Mouse (Mus musculus): ENCODE results near the gene Smoc2. TPM values are rescaled to one million over a fixed set of nuclear protein-coding genes. Genes with fewer than 3 reads are reported as not detected.

Smoc2 gene
- polyA plus RNA-seq, 1 experiment from 2014 or later = 6.3 TPM

GRCm38 (mm10) chr17:14295146-14295545 is 15.8 kb downstream of the Smoc2 start:
- ATAC-seq (ENCODE audit: low read depth) = no peak
- H3K4me3 ChIP-seq (ENCODE audit: low read depth, low read length) = no peak overlapping the region
- H3K9me3 ChIP-seq (ENCODE audit: control insufficient read depth, low read length) = no peaks in the 10 kb centered on the region
- H3K9ac ChIP-seq (replicated peaks; ENCODE audit: low read depth, low read length) = no peak overlapping the region
- WGBS = 90% methylated on average over 3 of the region's 3 CpGs
- no peaks in the 10 kb centered on the region for H3K36me3 ChIP-seq (ENCODE audit: control insufficient read depth, insufficient read depth, low read length)
- H3K27me3 ChIP-seq (ENCODE audit: control insufficient read depth, insufficient read depth, low read length) = no peaks in the 10 kb centered on the region
- H3K27ac ChIP-seq (ENCODE audit: low read depth, low read length) = no peak overlapping the region
- H3K4me2 ChIP-seq (ENCODE audit: low read depth, low read length) = no peak overlapping the region
- H3K4me1 ChIP-seq (ENCODE audit: control insufficient read depth, insufficient read depth, low read length) = no peaks in the 10 kb centered on the region

DNA sequence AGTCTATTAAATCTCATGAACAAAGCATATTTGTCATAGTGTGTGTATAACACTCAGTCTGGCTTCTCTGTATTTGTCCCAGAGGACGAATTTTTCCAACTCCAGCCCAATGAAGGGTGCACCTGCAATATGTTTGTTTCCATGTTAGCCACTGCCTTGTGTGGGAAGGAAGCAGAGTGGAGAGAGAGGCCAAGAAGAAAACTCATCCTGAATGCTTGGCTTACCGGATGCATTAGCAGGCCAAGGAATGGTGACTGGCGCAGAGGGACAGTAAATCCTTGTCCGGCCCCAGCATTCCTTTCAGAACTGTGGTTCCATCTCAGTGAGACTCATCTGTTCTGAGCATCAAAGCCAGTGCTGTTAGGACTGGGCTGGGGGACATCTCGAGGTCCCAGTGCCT is 21.1 kb downstream of the Smoc2 start:
- Histone ChIP-seq H3K36me3 (ENCODE audit: control insufficient read depth, insufficient read depth, low read length) (no peaks in the 10 kb centered on the region), H3K4me3 (ENCODE audit: low read depth, low read length) (no peak overlapping the region), H3K9ac (replicated peaks; ENCODE audit: low read depth, low read length) (no peak overlapping the region), H3K9me3 (ENCODE audit: control insufficient read depth, low read length) (no peaks in the 10 kb centered on the region), H3K4me1 (ENCODE audit: control insufficient read depth, insufficient read depth, low read length) (no peaks in the 10 kb centered on the region), H3K27me3 (ENCODE audit: control insufficient read depth, insufficient read depth, low read length) (no peaks in the 10 kb centered on the region), H3K4me2 (ENCODE audit: low read depth, low read length) (no peak overlapping the region), H3K27ac (ENCODE audit: low read depth, low read length) (no peak overlapping the region)
- no peak for ATAC-seq (ENCODE audit: low read depth)
- WGBS = 86% methylated on average over 5 of the region's 5 CpGs

DNA sequence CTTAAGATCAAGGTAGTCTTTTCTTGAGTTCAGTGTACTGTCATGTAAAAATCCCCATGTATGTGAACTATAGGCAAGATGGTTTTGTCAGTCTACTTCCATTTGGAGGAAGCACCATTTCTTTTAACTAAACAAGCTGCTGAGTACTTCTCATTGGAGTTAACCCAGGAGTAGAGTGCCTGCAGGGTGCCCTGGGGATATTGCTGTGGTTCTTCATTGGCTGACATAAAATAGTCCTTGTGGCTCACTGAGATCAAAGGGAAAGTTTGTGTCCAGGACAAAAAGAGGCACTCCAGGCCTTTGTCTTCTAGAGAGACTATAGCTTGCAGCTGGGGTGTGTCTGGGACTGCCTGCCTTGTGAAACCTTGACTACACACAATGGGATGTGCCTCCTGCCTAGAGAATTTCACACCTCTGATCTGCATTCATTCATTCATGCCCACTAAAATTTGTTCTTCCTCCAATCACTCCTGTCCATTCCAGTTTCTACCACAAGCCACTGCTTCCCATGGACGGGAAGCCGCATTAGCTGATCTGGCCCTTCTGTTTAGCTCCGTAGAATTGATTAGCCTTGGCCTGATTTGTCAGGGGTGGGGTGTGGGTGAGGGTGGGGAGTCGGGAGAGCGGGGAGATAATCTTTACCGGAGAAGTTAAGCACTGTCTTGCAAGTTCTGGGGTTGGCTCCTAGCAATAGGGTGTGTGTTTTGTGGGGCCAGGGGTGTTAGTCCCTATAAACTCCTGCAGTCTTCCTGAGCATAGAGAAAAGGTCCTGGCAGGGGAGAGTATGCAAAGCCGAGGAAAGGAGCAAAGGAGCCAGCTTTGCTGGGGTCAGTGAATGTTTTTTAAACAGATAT is 22.4 kb downstream of the Smoc2 start:
- ATAC-seq (ENCODE audit: low read depth) = peak; percentile 41
- WGBS = 9% methylated on average over 7 of the region's 7 CpGs
- Histone ChIP-seq H3K4me3 (ENCODE audit: low read depth, low read length) (no peak overlapping the region), H3K36me3 (ENCODE audit: control insufficient read depth, insufficient read depth, low read length) (no peaks in the 10 kb centered on the region), H3K27ac (ENCODE audit: low read depth, low read length) (no peak overlapping the region), H3K4me2 (ENCODE audit: low read depth, low read length) (no peak overlapping the region), H3K4me1 (ENCODE audit: control insufficient read depth, insufficient read depth, low read length) (no peaks in the 10 kb centered on the region), H3K9ac (replicated peaks; ENCODE audit: low read depth, low read length) (no peak overlapping the region), H3K9me3 (ENCODE audit: control insufficient read depth, low read length) (no peaks in the 10 kb centered on the region), H3K27me3 (ENCODE audit: control insufficient read depth, insufficient read depth, low read length) (no peaks in the 10 kb centered on the region)

GRCm38 (mm10) chr17:14302356-14302755 is 23.1 kb downstream of the Smoc2 start:
- Histone ChIP-seq H3K27me3 (ENCODE audit: control insufficient read depth, insufficient read depth, low read length) (no peaks in the 10 kb centered on the region), H3K9me3 (ENCODE audit: control insufficient read depth, low read length) (no peaks in the 10 kb centered on the region), H3K4me3 (ENCODE audit: low read depth, low read length) (no peak overlapping the region), H3K4me1 (ENCODE audit: control insufficient read depth, insufficient read depth, low read length) (no peaks in the 10 kb centered on the region), H3K9ac (replicated peaks; ENCODE audit: low read depth, low read length) (no peak overlapping the region), H3K36me3 (ENCODE audit: control insufficient read depth, insufficient read depth, low read length) (no peaks in the 10 kb centered on the region), H3K4me2 (ENCODE audit: low read depth, low read length) (no peak overlapping the region), H3K27ac (ENCODE audit: low read depth, low read length) (no peak overlapping the region)
- WGBS = 15% methylated on average over 6 of the region's 6 CpGs
- ATAC-seq (ENCODE audit: low read depth) = peak; percentile 83

DNA sequence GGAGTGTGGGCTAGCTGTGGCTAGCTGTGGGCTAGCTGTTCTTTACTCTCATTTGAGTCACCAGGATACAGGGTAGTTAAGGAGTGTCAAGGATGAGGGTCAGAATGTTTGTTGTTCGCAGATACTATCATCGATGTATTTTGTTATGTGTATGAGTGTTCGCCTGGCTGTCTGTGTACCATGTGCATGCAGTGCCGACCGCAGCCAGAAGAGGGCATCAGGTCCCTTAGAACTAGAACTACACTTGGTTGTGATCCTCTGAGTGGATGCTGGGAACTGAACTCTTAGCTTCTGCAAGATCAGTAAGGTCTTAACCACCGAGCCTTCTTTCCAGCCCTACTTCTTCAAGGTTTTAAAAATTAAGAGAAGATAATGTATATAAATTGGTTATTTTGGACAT is 24.4 kb downstream of the Smoc2 start:
- H3K9ac ChIP-seq (replicated peaks; ENCODE audit: low read depth, low read length) = no peak overlapping the region
- H3K9me3 ChIP-seq (ENCODE audit: control insufficient read depth, low read length) = no peaks in the 10 kb centered on the region
- H3K27me3 ChIP-seq (ENCODE audit: control insufficient read depth, insufficient read depth, low read length) = no peaks in the 10 kb centered on the region
- WGBS = 98% methylated on average over 6 of the region's 6 CpGs
- H3K36me3 ChIP-seq (ENCODE audit: control insufficient read depth, insufficient read depth, low read length) = no peaks in the 10 kb centered on the region
- ATAC-seq (ENCODE audit: low read depth) = no peak
- no peak overlapping the region for H3K4me2 ChIP-seq (ENCODE audit: low read depth, low read length)
- H3K4me1 ChIP-seq (ENCODE audit: control insufficient read depth, insufficient read depth, low read length) = no peaks in the 10 kb centered on the region
- H3K4me3 ChIP-seq (ENCODE audit: low read depth, low read length) = no peak overlapping the region
- no peak overlapping the region for H3K27ac ChIP-seq (ENCODE audit: low read depth, low read length)

GRCm38 (mm10) chr17:14309884-14310283 is 30.6 kb downstream of the Smoc2 start:
- no peak overlapping the region for H3K4me3 ChIP-seq (ENCODE audit: low read depth, low read length)
- H3K27me3 ChIP-seq (ENCODE audit: control insufficient read depth, insufficient read depth, low read length) = no peaks in the 10 kb centered on the region
- H3K27ac ChIP-seq (ENCODE audit: low read depth, low read length) = no peak overlapping the region
- H3K9me3 ChIP-seq (ENCODE audit: control insufficient read depth, low read length) = no peaks in the 10 kb centered on the region
- no peak overlapping the region for H3K4me2 ChIP-seq (ENCODE audit: low read depth, low read length)
- no peaks in the 10 kb centered on the region for H3K4me1 ChIP-seq (ENCODE audit: control insufficient read depth, insufficient read depth, low read length)
- WGBS = 89% methylated on average over 3 of the region's 3 CpGs
- H3K9ac ChIP-seq (replicated peaks; ENCODE audit: low read depth, low read length) = no peak overlapping the region
- no peak for ATAC-seq (ENCODE audit: low read depth)
- no peaks in the 10 kb centered on the region for H3K36me3 ChIP-seq (ENCODE audit: control insufficient read depth, insufficient read depth, low read length)

GRCm38 (mm10) chr17:14312440-14312839 is 33.1 kb downstream of the Smoc2 start:
- H3K4me2 ChIP-seq (ENCODE audit: low read depth, low read length) = no peak overlapping the region
- 90% methylated on average over 6 of the region's 6 CpGs for WGBS
- H3K9me3 ChIP-seq (ENCODE audit: control insufficient read depth, low read length) = no peaks in the 10 kb centered on the region

GRCm38 (mm10) chr17:14314308-14314707 is 35.0 kb downstream of the Smoc2 start:
- no peak overlapping the region for H3K9ac ChIP-seq (replicated peaks; ENCODE audit: low read depth, low read length)
- 97% methylated on average over 1 of the region's 1 CpGs for WGBS
- no peak for ATAC-seq (ENCODE audit: low read depth)
- H3K36me3 ChIP-seq (ENCODE audit: control insufficient read depth, insufficient read depth, low read length) = no peaks in the 10 kb centered on the region
- H3K4me2 ChIP-seq (ENCODE audit: low read depth, low read length) = no peak overlapping the region
- H3K27ac ChIP-seq (ENCODE audit: low read depth, low read length) = no peak overlapping the region
- no peaks in the 10 kb centered on the region for H3K4me1 ChIP-seq (ENCODE audit: control insufficient read depth, insufficient read depth, low read length)
- no peak overlapping the region for H3K4me3 ChIP-seq (ENCODE audit: low read depth, low read length)
- H3K27me3 ChIP-seq (ENCODE audit: control insufficient read depth, insufficient read depth, low read length) = no peaks in the 10 kb centered on the region
- H3K9me3 ChIP-seq (ENCODE audit: control insufficient read depth, low read length) = no peaks in the 10 kb centered on the region

More at GRCm38 (mm10) chr17:14312440-14312839, 33.1 kb downstream of the Smoc2 start:
- Histone ChIP-seq H3K4me3 (ENCODE audit: low read depth, low read length) (no peak overlapping the region), H3K9ac (replicated peaks; ENCODE audit: low read depth, low read length) (no peak overlapping the region), H3K4me1 (ENCODE audit: control insufficient read depth, insufficient read depth, low read length) (no peaks in the 10 kb centered on the region), H3K36me3 (ENCODE audit: control insufficient read depth, insufficient read depth, low read length) (no peaks in the 10 kb centered on the region), H3K27me3 (ENCODE audit: control insufficient read depth, insufficient read depth, low read length) (no peaks in the 10 kb centered on the region), H3K27ac (ENCODE audit: low read depth, low read length) (no peak overlapping the region)
- no peak for ATAC-seq (ENCODE audit: low read depth)

- H3K27me3 ChIP-seq (ENCODE audit: control insufficient read depth, insufficient read depth, low read length) = no peaks in the 10 kb centered on the region
- no peak overlapping the region for H3K9ac ChIP-seq (replicated peaks; ENCODE audit: low read depth, low read length)
- H3K36me3 ChIP-seq (ENCODE audit: control insufficient read depth, insufficient read depth, low read length) = no peaks in the 10 kb centered on the region
- no peaks in the 10 kb centered on the region for H3K9me3 ChIP-seq (ENCODE audit: control insufficient read depth, low read length)
- H3K4me3 ChIP-seq (ENCODE audit: low read depth, low read length) = no peak overlapping the region
- no peak for ATAC-seq (ENCODE audit: low read depth)
- no peak overlapping the region for H3K27ac ChIP-seq (ENCODE audit: low read depth, low read length)
- 87% methylated on average over 7 of the region's 7 CpGs for WGBS
- H3K4me2 ChIP-seq (ENCODE audit: low read depth, low read length) = no peak overlapping the region
- H3K4me1 ChIP-seq (ENCODE audit: control insufficient read depth, insufficient read depth, low read length) = no peaks in the 10 kb centered on the region
Observed at GRCm38 (mm10) chr17:14316536-14316935, 37.2 kb downstream of the Smoc2 start.
